Mouse (Mus musculus) olfactory bulb, adult 2 months (tissue): ENCODE measurements around the gene Sugp2. TPM values are rescaled to one million over a fixed set of nuclear protein-coding genes. Genes with fewer than 3 reads are reported as not detected.
A peak's percentile ranks its signal among the peaks of the same experiment; 100 is the strongest.

Source experiments
- H3K27ac ChIP-seq: fragments of 200-500 bp; 2 replicates; pipeline ENCODE4 v1.5.1; 2012; ENCODE audit warnings: low read depth, low read length; ENCODE audit not compliant: insufficient read depth
- H3K4me1 ChIP-seq: fragments of 200-500 bp; 2 replicates; pipeline ENCODE4 v1.6.1; 2012; ENCODE audit warnings: low read length; ENCODE audit not compliant: control insufficient read depth, insufficient read depth
- H3K4me3 ChIP-seq: fragments of 200-500 bp; 2 replicates; pipeline ENCODE4 v1.5.1; 2012; ENCODE audit warnings: mild to moderate bottlenecking, low read depth, low read length, moderate library complexity; ENCODE audit not compliant: insufficient read depth
- CTCF ChIP-seq: fragments of 200-500 bp; IDR thresholded peaks from 2 replicates; pipeline ENCODE4 v1.5.1; 2012; ENCODE audit warnings: low read depth, mild to moderate bottlenecking, low read length, moderate library complexity; ENCODE audit not compliant: insufficient read depth
- POLR2A ChIP-seq: fragments of 200-500 bp; IDR thresholded peaks from 2 replicates; pipeline ENCODE4 v1.6.1; 2012; ENCODE audit warnings: mild to moderate bottlenecking, low read depth, low read length, moderate library complexity; ENCODE audit not compliant: insufficient read depth
- WGBS: fragments of 180-500 bp; shearing (Covaris S2); methylation state at CpG from one replicate; pipeline ENCODE4 v1.1.7; 2018; 5-methylcytosine and 5-hydroxymethylcytosine counted together
- polyA plus RNA-seq: library from polyadenylated mRNA; stranded (reverse); fragments of >200 nt; gene quantifications from 2 replicates; pipeline ENCODE4 v1.2.4, GENCODE M21; 2012; ENCODE audit warnings: low replicate concordance; ENCODE audit not compliant: missing spikeins, insufficient read depth, insufficient read length

The Sugp2 gene
- polyA plus RNA-seq, 1 experiment, result not detected

GRCm38 (mm10) chr8:70284421-70284820 lies 50.4 kb downstream of the Sugp2 start:
- Histone ChIP-seq H3K4me1 (peaks cover 17% of the 10 kb centered on the region), H3K27ac (no peak overlapping the region), H3K4me3 (no peak overlapping the region)
- no peak for TF ChIP-seq CTCF
- no peak for TF ChIP-seq POLR2A
- 83% methylated on average over 5 of the region's 5 CpGs for WGBS

GRCm38 (mm10) chr8:70285304-70285703 lies 51.3 kb downstream of the Sugp2 start:
- TF ChIP-seq CTCF (no peak), POLR2A (no peak)
- Histone ChIP-seq H3K4me1 (peaks cover 16% of the 10 kb centered on the region), H3K27ac (no peak overlapping the region), H3K4me3 (no peak overlapping the region)
- 98% methylated on average over 15 of the region's 15 CpGs for WGBS

GRCm38 (mm10) chr8:70286737-70287136 lies 52.7 kb downstream of the Sugp2 start:
- peaks cover 16% of the 10 kb centered on the region for H3K4me1 ChIP-seq
- no peak overlapping the region for H3K4me3 ChIP-seq
- WGBS, result 93% methylated on average over 8 of the region's 8 CpGs
- TF ChIP-seq POLR2A (no peak), CTCF (no peak)
- H3K27ac ChIP-seq, result no peak overlapping the region

GRCm38 (mm10) chr8:70293988-70294405 lies 60.0 kb downstream of the Sugp2 start:
- no peak overlapping the region for H3K27ac ChIP-seq
- no peaks in the 10 kb centered on the region for H3K4me1 ChIP-seq
- TF ChIP-seq CTCF (no peak), POLR2A (no peak)
- 63% methylated on average over 5 of the region's 5 CpGs for WGBS
- H3K4me3 ChIP-seq, result no peak overlapping the region

- TF ChIP-seq CTCF, result no peak
- TF ChIP-seq POLR2A, result no peak
- peaks cover 9% of the 10 kb centered on the region for H3K4me1 ChIP-seq
- 82% methylated on average over 3 of the region's 3 CpGs for WGBS
- no peak overlapping the region for H3K27ac ChIP-seq
- H3K4me3 ChIP-seq, result no peak overlapping the region
These were observed 66.9 kb downstream of the Sugp2 start for GRCm38 (mm10) chr8:70300881-70301280.

GRCm38 (mm10) chr8:70302358-70302890 lies 68.4 kb downstream of the Sugp2 start, which contains the start of the genes Ddx49 and Cope:
Gene Ddx49 (minus strand): TSS chr8:70302489.
Gene Cope (plus strand): TSS chr8:70302518.
- peaks cover 9% of the 10 kb centered on the region for H3K4me1 ChIP-seq
- under 1% methylated on average over 40 of the region's 40 CpGs for WGBS
- TF ChIP-seq POLR2A (no peak; the same call in 1 of the 2 replicates), CTCF (no peak)
- H3K27ac ChIP-seq, result 0 out of 2 replicates have a peak within 1 kb of the TSS, but pooled peaks have one; percentile 38
- H3K4me3 ChIP-seq, result peak within 1 kb of the TSS; percentile 92

- TF ChIP-seq CTCF (no peak), POLR2A (no peak)
- WGBS, result 3% methylated on average over 16 of the region's 16 CpGs
- peaks cover 9% of the 10 kb centered on the region for H3K4me1 ChIP-seq
- H3K27ac ChIP-seq, result 0 out of 2 replicates have a peak overlapping the region, but pooled peaks have one; percentile 32
- H3K4me3 ChIP-seq, result peak overlapping the region; percentile 92
These were observed 68.9 kb downstream of the Sugp2 start for GRCm38 (mm10) chr8:70302901-70303300.

GRCm38 (mm10) chr8:70309311-70309710 lies 75.3 kb downstream of the Sugp2 start:
- H3K4me1 ChIP-seq, result peaks cover 2% of the 10 kb centered on the region; the same call in 1 of the 2 replicates
- no peak for TF ChIP-seq POLR2A
- peak; percentile 54; the same call in 1 of the 2 replicates for TF ChIP-seq CTCF
- no peak overlapping the region for H3K27ac ChIP-seq
- no peak overlapping the region for H3K4me3 ChIP-seq
- 17% methylated on average over 2 of the region's 2 CpGs for WGBS

GRCm38 (mm10) chr8:70313399-70313798 lies 79.4 kb downstream of the Sugp2 start:
- TF ChIP-seq POLR2A (no peak), CTCF (no peak)
- H3K4me1 ChIP-seq, result peaks cover 15% of the 10 kb centered on the region
- WGBS, result 53% methylated on average over 2 of the region's 2 CpGs
- no peak overlapping the region for H3K4me3 ChIP-seq
- no peak overlapping the region for H3K27ac ChIP-seq
